ENCODE assay signal across 8 mouse cellular contexts in the genomic region with DNA sequence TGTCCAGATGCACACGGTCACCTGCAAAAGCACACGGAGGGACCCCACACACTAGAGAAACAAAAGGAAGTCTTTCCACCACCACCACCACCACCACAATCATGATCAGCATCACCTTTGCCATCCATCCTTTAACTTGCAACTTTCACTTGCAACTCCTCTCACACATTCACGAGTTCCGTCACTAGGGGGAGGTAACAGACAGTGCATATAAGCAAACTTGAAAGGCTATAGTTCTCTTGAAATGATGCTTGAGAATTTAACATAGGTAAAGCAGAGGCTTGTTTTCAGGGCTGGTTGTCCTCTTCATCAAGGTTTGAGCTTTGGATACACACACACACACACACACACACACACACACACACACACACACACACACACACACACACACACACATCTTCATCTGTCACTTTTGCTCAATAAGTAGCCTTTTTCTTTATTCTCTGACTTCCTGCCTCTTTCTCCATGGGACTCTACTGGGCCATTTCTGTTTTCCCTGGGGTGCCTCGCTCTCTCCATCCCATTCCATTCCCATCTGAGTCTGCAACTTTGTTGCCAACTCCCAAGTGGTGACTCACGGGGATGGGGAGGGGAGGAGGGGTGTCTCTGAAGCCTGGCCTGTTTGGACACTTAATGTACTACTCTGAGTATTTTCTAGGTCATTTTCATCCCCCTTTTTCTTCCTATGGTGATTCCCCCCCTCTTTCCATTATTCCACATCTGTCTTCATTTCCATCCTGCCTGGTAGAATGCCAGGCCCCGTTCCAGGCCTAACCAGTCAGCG.
A peak's percentile ranks its signal among the peaks of the same experiment; 100 is the strongest.
DNase-seq lines count a peak whose midpoint lies in the region; ATAC-seq and TF ChIP-seq lines count a peak whose summit lies in the region.

No protein-coding gene starts in this region.

- no peaks in the 10 kb centered on the region for H3K4me1 ChIP-seq in cerebellum, adult 2 months (ENCODE audit: control insufficient read depth, insufficient read depth, low read length)
- H3K4me1 ChIP-seq in lung, adult 2 months (ENCODE audit: control insufficient read depth, insufficient read depth, low read length) = no peaks in the 10 kb centered on the region

- H3K27me3 ChIP-seq in cerebellum, adult 2 months (ENCODE audit: control insufficient read depth, insufficient read depth, low read length) = no peaks in the 10 kb centered on the region

- WGBS in cerebellum, adult 2 months = 42% methylated on average over 8 of the region's 8 CpGs
- WGBS in lung, adult 2 months = 44% methylated on average over 8 of the region's 8 CpGs

- no peak for TF ChIP-seq POLR2A in cerebellum, adult 2 months (IDR thresholded peaks at IDR 0.05; ENCODE audit: borderline replicate concordance, insufficient read depth, low read length)
- TF ChIP-seq POLR2A in lung, adult 2 months (IDR thresholded peaks at IDR 0.05; ENCODE audit: borderline replicate concordance, extremely low read depth, low read depth, low read length) = no peak

- no peak overlapping the region for H3K4me3 ChIP-seq in cerebellum, adult 2 months (replicated peaks; ENCODE audit: insufficient read depth, low read depth, low read length)
- H3K4me3 ChIP-seq in lung, adult 2 months (replicated peaks; ENCODE audit: extremely low read depth, low read depth, low read length) = no peak overlapping the region

- TF ChIP-seq CTCF in cerebellum, adult 2 months (IDR thresholded peaks at IDR 0.05; ENCODE audit: borderline replicate concordance, insufficient read depth, low read depth, low read length) = peak; percentile 57
- peak; percentile 31; the same call in 1 of the 2 replicates for TF ChIP-seq CTCF in lung, adult 2 months (IDR thresholded peaks at IDR 0.05; ENCODE audit: insufficient read depth, low read length)

- peak; percentile 79 for DNase-seq in 3134 (ENCODE audit: extremely low read depth, insufficient read length, low spot score)
- peak; percentile 83 for DNase-seq in ES-CJ7 (ENCODE audit: low read depth, low spot score)
- DNase-seq in cerebellum, adult 2 months = peak; percentile 34 to 49
- DNase-seq in frontal cortex, postnatal 36 days (ENCODE audit: low spot score in 2 of 2) = peak; percentile 47 to 82
- peak; percentile 83 for DNase-seq in kidney, adult 9 months
- no peak for DNase-seq in lung, adult 2 months
- DNase-seq in retina, adult 2 months (ENCODE audit: low read depth, low spot score) = peak; percentile 48

- ATAC-seq in monocyte, adult 5-6 weeks (replicated peaks; ENCODE audit: insufficient number of reproducible peaks, low FRiP score, low TSS enrichment, poor library complexity, severe bottlenecking) = no peak

- no peak overlapping the region for H3K27ac ChIP-seq in cerebellum, adult 2 months (ENCODE audit: insufficient read depth, low read length)
